Mouse (Mus musculus): ENCODE data around the gene Ipo7. TPM values are rescaled to one million over a fixed set of nuclear protein-coding genes. Genes with fewer than 3 reads are reported as not detected.
"Not testable (repeated sequence)": the region's sequence is repeated elsewhere in the genome, so short reads cannot be mapped to it uniquely, and the experiment has no call there.

Gene Ipo7
- polyA plus RNA-seq, 1 experiment from 2014 or later = 22.9 TPM

GRCm38 (mm10) chr7:110057723-110058122 lies 39.6 kb downstream of the Ipo7 start:
- H3K4me3 ChIP-seq (ENCODE audit: low read depth, low read length); H3K4me1 ChIP-seq (ENCODE audit: control insufficient read depth, insufficient read depth, low read length); H3K9me3 ChIP-seq (ENCODE audit: control insufficient read depth, low read length); H3K9ac ChIP-seq (ENCODE audit: low read depth, low read length); H3K27ac ChIP-seq (replicated peaks; ENCODE audit: low read depth, low read length); H3K4me2 ChIP-seq (ENCODE audit: low read depth, low read length); ATAC-seq (ENCODE audit: low read depth); H3K27me3 ChIP-seq (replicated peaks; ENCODE audit: control insufficient read depth, insufficient read depth, low read length); DNase-seq (ENCODE audit: low spot score): not testable (repeated sequence)
- H3K36me3 ChIP-seq (ENCODE audit: control insufficient read depth, insufficient read depth, low read length) = peaks cover 52% of the 10 kb centered on the region
- WGBS = 93% methylated on average over 2 of the region's 2 CpGs

GRCm38 (mm10) chr7:110059092-110059785 lies 41.2 kb downstream of the Ipo7 start:
- WGBS = 88% methylated on average over 12 of the region's 12 CpGs
- H3K4me2 ChIP-seq (ENCODE audit: low read depth, low read length) = no peak overlapping the region
- H3K4me1 ChIP-seq (ENCODE audit: control insufficient read depth, insufficient read depth, low read length) = peaks cover 11% of the 10 kb centered on the region; the same call in 1 of the 2 replicates
- no peaks in the 10 kb centered on the region for H3K27me3 ChIP-seq (replicated peaks; ENCODE audit: control insufficient read depth, insufficient read depth, low read length)
- no peaks in the 10 kb centered on the region for H3K9me3 ChIP-seq (ENCODE audit: control insufficient read depth, low read length)
- DNase-seq (ENCODE audit: low spot score) = peak; percentile 59
- H3K9ac ChIP-seq (ENCODE audit: low read depth, low read length) = no peak overlapping the region
- ATAC-seq (ENCODE audit: low read depth) = no peak
- H3K27ac ChIP-seq (replicated peaks; ENCODE audit: low read depth, low read length) = no peak overlapping the region; the same call in 1 of the 2 replicates
- H3K4me3 ChIP-seq (ENCODE audit: low read depth, low read length) = no peak overlapping the region
- H3K36me3 ChIP-seq (ENCODE audit: control insufficient read depth, insufficient read depth, low read length) = peaks cover 37% of the 10 kb centered on the region

- no peaks in the 10 kb centered on the region for H3K9me3 ChIP-seq (ENCODE audit: control insufficient read depth, low read length)
- WGBS = 16% methylated on average over 5 of the region's 5 CpGs
- ATAC-seq (ENCODE audit: low read depth) (no peak), DNase-seq (ENCODE audit: low spot score) (no peak)
- H3K4me2 ChIP-seq (ENCODE audit: low read depth, low read length) = peak overlapping the region; percentile 66
- H3K36me3 ChIP-seq (ENCODE audit: control insufficient read depth, insufficient read depth, low read length) = peaks cover 28% of the 10 kb centered on the region
- H3K27ac ChIP-seq (replicated peaks; ENCODE audit: low read depth, low read length) = peak overlapping the region; percentile 99
- H3K27me3 ChIP-seq (replicated peaks; ENCODE audit: control insufficient read depth, insufficient read depth, low read length) = no peaks in the 10 kb centered on the region
- H3K4me3 ChIP-seq (ENCODE audit: low read depth, low read length) = peak overlapping the region; percentile 84
- peak overlapping the region; percentile 99 for H3K9ac ChIP-seq (ENCODE audit: low read depth, low read length)
- peaks cover 11% of the 10 kb centered on the region; the same call in 1 of the 2 replicates for H3K4me1 ChIP-seq (ENCODE audit: control insufficient read depth, insufficient read depth, low read length)
Observed at GRCm38 (mm10) chr7:110060106-110060668, 42.1 kb downstream of the Ipo7 start.

- Histone ChIP-seq H3K4me3 (ENCODE audit: low read depth, low read length) (peak overlapping the region; percentile 84), H3K4me2 (ENCODE audit: low read depth, low read length) (peak overlapping the region; percentile 66), H3K27me3 (replicated peaks; ENCODE audit: control insufficient read depth, insufficient read depth, low read length) (no peaks in the 10 kb centered on the region), H3K9me3 (ENCODE audit: control insufficient read depth, low read length) (no peaks in the 10 kb centered on the region), H3K36me3 (ENCODE audit: control insufficient read depth, insufficient read depth, low read length) (peaks cover 24% of the 10 kb centered on the region), H3K27ac (replicated peaks; ENCODE audit: low read depth, low read length) (peak overlapping the region; percentile 99), H3K9ac (ENCODE audit: low read depth, low read length) (peak overlapping the region; percentile 99), H3K4me1 (ENCODE audit: control insufficient read depth, insufficient read depth, low read length) (peaks cover 11% of the 10 kb centered on the region; the same call in 1 of the 2 replicates)
- peak; percentile 13 for DNase-seq (ENCODE audit: low spot score)
- WGBS = under 1% methylated on average over 25 of the region's 26 CpGs
- ATAC-seq (ENCODE audit: low read depth) = no peak; the same call in 1 of the 2 replicates
Observed at GRCm38 (mm10) chr7:110060669-110061198, 42.7 kb downstream of the Ipo7 start.

- Histone ChIP-seq H3K4me1 (ENCODE audit: control insufficient read depth, insufficient read depth, low read length) (peaks cover 11% of the 10 kb centered on the region; the same call in 1 of the 2 replicates), H3K36me3 (ENCODE audit: control insufficient read depth, insufficient read depth, low read length) (peaks cover 20% of the 10 kb centered on the region), H3K9ac (ENCODE audit: low read depth, low read length) (peak within 1 kb of the TSS; percentile 99), H3K27ac (replicated peaks; ENCODE audit: low read depth, low read length) (peak within 1 kb of the TSS; percentile 100), H3K4me2 (ENCODE audit: low read depth, low read length) (peak within 1 kb of the TSS; percentile 73), H3K4me3 (ENCODE audit: low read depth, low read length) (peak within 1 kb of the TSS; percentile 84), H3K9me3 (ENCODE audit: control insufficient read depth, low read length) (no peaks in the 10 kb centered on the region), H3K27me3 (replicated peaks; ENCODE audit: control insufficient read depth, insufficient read depth, low read length) (no peaks in the 10 kb centered on the region)
- ATAC-seq (ENCODE audit: low read depth) (peak; percentile 98), DNase-seq (ENCODE audit: low spot score) (peak; percentile 100)
- WGBS = under 1% methylated on average over 30 of the region's 34 CpGs
Observed at GRCm38 (mm10) chr7:110061199-110061751, 43.2 kb downstream of the Ipo7 start, which contains the start of gene Zfp143. Zfp143 (plus strand) TSS chr7:110061217.

GRCm38 (mm10) chr7:110061752-110062273 lies 43.7 kb downstream of the Ipo7 start:
- H3K9me3 ChIP-seq (ENCODE audit: control insufficient read depth, low read length) = no peaks in the 10 kb centered on the region
- peaks cover 16% of the 10 kb centered on the region for H3K36me3 ChIP-seq (ENCODE audit: control insufficient read depth, insufficient read depth, low read length)
- ATAC-seq (ENCODE audit: low read depth) = peak; percentile 65
- peak overlapping the region; percentile 100 for H3K27ac ChIP-seq (replicated peaks; ENCODE audit: low read depth, low read length)
- H3K4me1 ChIP-seq (ENCODE audit: control insufficient read depth, insufficient read depth, low read length) = peaks cover 11% of the 10 kb centered on the region; the same call in 1 of the 2 replicates
- WGBS = 0% methylated on average over 35 of the region's 48 CpGs
- H3K4me3 ChIP-seq (ENCODE audit: low read depth, low read length) = peak overlapping the region; percentile 61
- H3K27me3 ChIP-seq (replicated peaks; ENCODE audit: control insufficient read depth, insufficient read depth, low read length) = no peaks in the 10 kb centered on the region
- H3K9ac ChIP-seq (ENCODE audit: low read depth, low read length) = peak overlapping the region; percentile 96
- H3K4me2 ChIP-seq (ENCODE audit: low read depth, low read length) = peak overlapping the region; percentile 73
- peak; percentile 93 for DNase-seq (ENCODE audit: low spot score)

GRCm38 (mm10) chr7:110063731-110064130 lies 45.7 kb downstream of the Ipo7 start:
- Histone ChIP-seq H3K9ac (ENCODE audit: low read depth, low read length) (no peak overlapping the region), H3K9me3 (ENCODE audit: control insufficient read depth, low read length) (no peaks in the 10 kb centered on the region), H3K4me2 (ENCODE audit: low read depth, low read length) (no peak overlapping the region), H3K27me3 (replicated peaks; ENCODE audit: control insufficient read depth, insufficient read depth, low read length) (no peaks in the 10 kb centered on the region), H3K4me3 (ENCODE audit: low read depth, low read length) (no peak overlapping the region), H3K36me3 (ENCODE audit: control insufficient read depth, insufficient read depth, low read length) (peaks cover 13% of the 10 kb centered on the region), H3K4me1 (ENCODE audit: control insufficient read depth, insufficient read depth, low read length) (peaks cover 11% of the 10 kb centered on the region; the same call in 1 of the 2 replicates), H3K27ac (replicated peaks; ENCODE audit: low read depth, low read length) (no peak overlapping the region)
- WGBS = 97% methylated on average over 9 of the region's 9 CpGs
- DNase-seq (ENCODE audit: low spot score) = no peak
- ATAC-seq (ENCODE audit: low read depth) = no peak

GRCm38 (mm10) chr7:110069070-110069469 lies 51.0 kb downstream of the Ipo7 start:
- no peak overlapping the region for H3K4me3 ChIP-seq (ENCODE audit: low read depth, low read length)
- no peak overlapping the region for H3K4me2 ChIP-seq (ENCODE audit: low read depth, low read length)
- H3K27me3 ChIP-seq (replicated peaks; ENCODE audit: control insufficient read depth, insufficient read depth, low read length) = no peaks in the 10 kb centered on the region
- no peaks in the 10 kb centered on the region for H3K4me1 ChIP-seq (ENCODE audit: control insufficient read depth, insufficient read depth, low read length)
- no peak for ATAC-seq (ENCODE audit: low read depth)
- 82% methylated on average over 2 of the region's 2 CpGs for WGBS
- H3K9ac ChIP-seq (ENCODE audit: low read depth, low read length) = no peak overlapping the region
- H3K36me3 ChIP-seq (ENCODE audit: control insufficient read depth, insufficient read depth, low read length) = peaks cover 45% of the 10 kb centered on the region
- no peak for DNase-seq (ENCODE audit: low spot score)
- no peak overlapping the region for H3K27ac ChIP-seq (replicated peaks; ENCODE audit: low read depth, low read length)
- H3K9me3 ChIP-seq (ENCODE audit: control insufficient read depth, low read length) = no peaks in the 10 kb centered on the region
